Comparison of ENCODE assay signal across 25 mouse cellular contexts in genomic region chr12:34614796-34615195, GRCm38 (mm10).
"Had no signal": no experiment of that assay in that cellular context is flagged by ENCODE, and none has a peak within 500 bp of the region (broad histone marks: within the 10 kb centered on the region; RNA-seq: fewer than 3 reads in every experiment).

No protein-coding gene starts in this region.

- H3K4me1 ChIP-seq: hindbrain, embryonic 10.5 days; hindbrain, embryonic 12.5 days; intestine, embryonic 15.5 days; liver, embryonic 13.5 days had no signal

- DNase-seq: gastrocnemius, adult 2 months; gastrocnemius, postnatal 10 days; gastrocnemius, postnatal 25 days; heart, adult 18-20 months; heart, postnatal 10 days; heart, postnatal 4 days; kidney, adult 18-20 months; kidney, adult 8-10 months; kidney, postnatal 10 days; kidney, postnatal 25 days; kidney, postnatal 4 days; liver; liver, embryonic 13.5 days had no signal

- H3K9me3 ChIP-seq: heart, embryonic 10.5 days; heart, embryonic 12.5 days; hindbrain, embryonic 10.5 days; hindbrain, embryonic 12.5 days; hindbrain, embryonic 15.5 days; intestine, embryonic 15.5 days; limb, embryonic 10.5 days; limb, embryonic 12.5 days; liver, embryonic 13.5 days had no signal

- H3K36me3 ChIP-seq: heart, embryonic 10.5 days; heart, embryonic 12.5 days; hindbrain, embryonic 10.5 days; hindbrain, embryonic 12.5 days; hindbrain, embryonic 15.5 days; intestine, embryonic 15.5 days; limb, embryonic 10.5 days; limb, embryonic 12.5 days; liver, embryonic 13.5 days had no signal

- H3K4me2 ChIP-seq: heart, embryonic 12.5 days; hindbrain, embryonic 12.5 days; hindbrain, embryonic 15.5 days; intestine, embryonic 15.5 days; limb, embryonic 12.5 days; liver, embryonic 11.5 days; liver, embryonic 13.5 days had no signal

- H3K27me3 ChIP-seq: heart, embryonic 12.5 days; hindbrain, embryonic 12.5 days; hindbrain, embryonic 15.5 days; intestine, embryonic 15.5 days; limb, embryonic 12.5 days; liver, embryonic 13.5 days had no signal

- H3K9ac ChIP-seq: heart, embryonic 12.5 days; hindbrain, embryonic 12.5 days; hindbrain, embryonic 15.5 days; intestine, embryonic 15.5 days; limb, embryonic 12.5 days; liver, embryonic 13.5 days had no signal

- ATAC-seq: inflammation-experienced regulatory T-cells, adult 6 months; intestine, embryonic 15.5 days; intestine, postnatal 0 days had no signal

- H3K4me3 ChIP-seq: gastrocnemius, adult 2 months; heart, embryonic 10.5 days; heart, embryonic 12.5 days; hindbrain, embryonic 10.5 days; hindbrain, embryonic 12.5 days; hindbrain, embryonic 15.5 days; intestine, embryonic 15.5 days; left cerebral cortex, adult 2 months; limb, embryonic 10.5 days; limb, embryonic 12.5 days; liver, embryonic 13.5 days had no signal

- H3K27ac ChIP-seq: gastrocnemius, adult 2 months; heart, embryonic 10.5 days; hindbrain, embryonic 10.5 days; hindbrain, embryonic 12.5 days; hindbrain, embryonic 15.5 days; intestine, embryonic 15.5 days; left cerebral cortex, adult 2 months; limb, embryonic 10.5 days; limb, embryonic 12.5 days; liver, embryonic 13.5 days had no signal
